Mouse (Mus musculus) macrophage (primary cell): ENCODE measurements around the gene Lnx2. TPM values are rescaled to one million over a fixed set of nuclear protein-coding genes. Genes with fewer than 3 reads are reported as not detected.

ENCODE experiments used
- H3K27ac ChIP-seq: fragments of 350-480 bp; formaldehyde crosslinking; 2 replicates; pipeline ENCODE4 v1.9.0; 2021
- H3K36me3 ChIP-seq: fragments of 350-480 bp; formaldehyde crosslinking; 2 replicates; pipeline ENCODE4 v1.9.0; 2021; ENCODE audit errors: inconsistent target
- H3K4me3 ChIP-seq: fragments of 350-480 bp; formaldehyde crosslinking; 2 replicates; pipeline ENCODE4 v1.9.0; 2021; ENCODE audit errors: inconsistent target
- H3K79me2 ChIP-seq: fragments of 350-480 bp; formaldehyde crosslinking; 2 replicates; pipeline ENCODE4 v1.9.0; 2021; ENCODE audit errors: inconsistent target
- WGBS: methylation state at CpG from one replicate; pipeline ENCODE4 v1.1.7; 2026; ENCODE audit warnings: inconsistent platforms; ENCODE audit not compliant: missing documents; 5-methylcytosine and 5-hydroxymethylcytosine counted together
- polyA plus RNA-seq: library from polyadenylated mRNA; stranded (reverse); fragments of 250-400 nt; gene quantifications from 3 replicates; pipeline ENCODE4 v1.2.4, GENCODE M21; 2018; ENCODE audit warnings: inconsistent platforms

Gene Lnx2
- polyA plus RNA-seq, 1 experiment from 2014 or later: 9.6 TPM

GRCm38 (mm10) chr5:147066965-147067364, 9.4 kb downstream of the Lnx2 start:
- Histone ChIP-seq H3K36me3 (no peaks in the 10 kb centered on the region), H3K4me3 (no peak overlapping the region), H3K79me2 (peaks cover 92% of the 10 kb centered on the region), H3K27ac (no peak overlapping the region)
- WGBS: 86% methylated on average over 5 of the region's 5 CpGs

GRCm38 (mm10) chr5:147066129-147066528, 10.3 kb downstream of the Lnx2 start:
- H3K4me3 ChIP-seq: no peak overlapping the region
- no peak overlapping the region for H3K27ac ChIP-seq
- WGBS: 91% methylated on average over 4 of the region's 4 CpGs
- H3K79me2 ChIP-seq: peaks cover 90% of the 10 kb centered on the region
- H3K36me3 ChIP-seq: no peaks in the 10 kb centered on the region

- H3K36me3 ChIP-seq: no peaks in the 10 kb centered on the region
- no peak overlapping the region for H3K4me3 ChIP-seq
- H3K27ac ChIP-seq: no peak overlapping the region
- WGBS: 67% methylated on average over 8 of the region's 8 CpGs
- H3K79me2 ChIP-seq: peaks cover 80% of the 10 kb centered on the region
These were observed 13.1 kb downstream of the Lnx2 start for GRCm38 (mm10) chr5:147063215-147063661.

DNA sequence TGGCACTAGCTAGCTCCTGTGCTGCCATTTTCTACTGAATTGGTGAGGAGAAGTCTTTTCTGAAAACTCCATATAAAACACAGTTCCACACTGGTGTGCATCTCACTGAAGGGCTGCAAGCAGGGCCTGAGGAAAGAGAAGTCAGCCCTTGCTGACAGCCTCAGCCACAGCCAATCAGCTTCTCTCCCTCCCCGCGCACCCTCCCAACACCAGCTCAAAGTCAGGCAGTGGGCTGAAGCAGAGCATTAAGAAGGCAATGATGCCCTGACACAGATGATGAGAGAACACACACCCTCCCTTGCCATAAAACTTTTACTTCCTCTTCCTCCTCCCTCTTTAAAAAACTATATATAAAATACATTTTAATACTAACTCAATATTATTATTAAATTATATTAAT, 16.4 kb downstream of the Lnx2 start:
- 65% methylated on average over 2 of the region's 2 CpGs for WGBS
- peaks cover 80% of the 10 kb centered on the region for H3K79me2 ChIP-seq
- H3K27ac ChIP-seq: no peak overlapping the region
- H3K36me3 ChIP-seq: no peaks in the 10 kb centered on the region
- no peak overlapping the region for H3K4me3 ChIP-seq

GRCm38 (mm10) chr5:147059319-147059718, 17.1 kb downstream of the Lnx2 start:
- H3K79me2 ChIP-seq: peaks cover 80% of the 10 kb centered on the region
- H3K36me3 ChIP-seq: no peaks in the 10 kb centered on the region
- 59% methylated on average over 9 of the region's 9 CpGs for WGBS
- no peak overlapping the region for H3K27ac ChIP-seq
- H3K4me3 ChIP-seq: no peak overlapping the region

DNA sequence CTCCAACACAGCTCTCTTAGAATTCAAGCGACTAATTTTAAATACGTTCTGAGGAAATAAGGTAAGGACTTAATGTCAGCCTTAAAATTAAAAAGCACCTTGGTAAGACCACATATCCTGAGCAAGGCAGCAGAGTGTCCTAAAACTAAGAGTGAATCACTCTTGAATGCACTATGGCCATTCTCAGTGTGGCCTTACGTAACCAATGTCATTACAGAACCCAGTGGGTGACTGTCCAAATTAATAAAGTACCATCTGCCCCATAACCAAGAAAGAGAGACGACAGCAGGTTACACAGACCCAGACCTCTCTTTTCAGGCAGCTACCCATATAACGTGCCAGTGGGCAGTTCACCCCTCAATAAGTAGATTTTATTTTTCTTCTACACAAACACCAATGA, 17.7 kb downstream of the Lnx2 start:
- Histone ChIP-seq H3K36me3 (no peaks in the 10 kb centered on the region), H3K27ac (no peak overlapping the region), H3K79me2 (peaks cover 81% of the 10 kb centered on the region), H3K4me3 (no peak overlapping the region)
- 99% methylated on average over 5 of the region's 5 CpGs for WGBS

DNA sequence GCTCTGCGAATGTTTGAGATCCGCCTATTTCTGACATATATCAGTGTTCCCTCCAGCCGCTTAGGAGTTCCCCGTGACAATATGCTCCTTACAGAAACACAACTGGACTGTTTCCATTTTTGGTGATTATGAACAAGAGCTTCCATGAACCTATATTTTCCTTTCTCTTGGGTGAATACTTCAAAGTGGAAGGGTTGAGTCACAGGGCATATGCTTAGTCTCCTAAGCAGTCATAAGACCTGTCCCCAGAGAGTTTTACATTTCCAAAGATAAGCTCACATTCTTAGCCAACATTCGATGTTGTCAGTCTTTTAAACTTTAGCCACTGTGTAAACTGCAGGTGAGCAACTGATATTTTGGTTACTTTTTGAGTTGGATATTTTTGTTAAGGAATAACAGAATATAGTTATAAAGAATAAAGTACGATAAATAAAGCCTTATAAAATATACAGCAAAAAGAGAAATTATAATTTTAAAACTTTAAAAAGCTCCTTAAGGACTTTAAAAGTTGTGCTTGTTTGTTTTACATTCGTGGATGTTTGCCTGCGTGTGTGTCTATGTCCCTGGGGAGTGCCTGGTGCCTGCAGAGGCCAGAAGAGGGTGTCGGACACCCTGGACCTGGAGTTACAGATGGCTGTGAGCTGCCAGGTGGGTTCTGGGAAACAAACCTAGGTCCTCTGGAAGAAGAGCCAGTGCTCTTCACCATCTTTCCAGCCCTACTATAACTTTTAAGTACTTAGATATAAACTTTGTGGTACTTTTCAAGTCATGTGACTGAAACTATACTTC, 18.6 kb downstream of the Lnx2 start:
- WGBS: 96% methylated on average over 9 of the region's 9 CpGs
- Histone ChIP-seq H3K79me2 (peaks cover 85% of the 10 kb centered on the region), H3K4me3 (no peak overlapping the region), H3K27ac (no peak overlapping the region), H3K36me3 (no peaks in the 10 kb centered on the region)

DNA sequence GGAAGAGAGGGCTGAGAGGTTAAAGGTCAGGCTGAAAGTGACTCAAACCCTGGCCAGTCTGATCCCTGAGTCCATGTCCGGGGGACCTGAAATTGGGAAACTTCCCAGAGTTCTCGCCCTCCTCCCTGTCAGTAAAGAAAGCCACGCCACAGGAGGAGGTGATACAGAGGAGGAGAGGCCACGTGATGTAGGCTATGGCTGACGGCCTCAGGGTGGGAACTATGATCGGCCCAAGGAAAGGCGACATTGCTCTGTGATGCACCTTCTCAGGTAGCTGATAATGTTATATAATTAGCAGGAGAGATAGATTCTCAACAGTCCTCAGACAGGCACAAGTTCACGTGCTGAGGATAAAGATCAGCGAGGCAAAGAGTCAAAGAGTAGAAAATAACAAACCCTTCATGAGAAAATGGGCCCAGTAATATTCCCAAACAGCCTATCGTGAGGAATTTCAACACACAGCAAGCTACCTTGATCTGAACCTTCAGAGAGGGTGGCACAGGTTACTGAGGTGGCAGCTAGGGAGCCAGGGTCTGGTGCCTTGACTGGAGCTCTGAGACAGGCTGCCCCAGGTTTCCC, 19.6 kb downstream of the Lnx2 start:
- Histone ChIP-seq H3K4me3 (no peak overlapping the region), H3K27ac (no peak overlapping the region), H3K36me3 (no peaks in the 10 kb centered on the region), H3K79me2 (peaks cover 85% of the 10 kb centered on the region)
- 96% methylated on average over 10 of the region's 10 CpGs for WGBS

DNA sequence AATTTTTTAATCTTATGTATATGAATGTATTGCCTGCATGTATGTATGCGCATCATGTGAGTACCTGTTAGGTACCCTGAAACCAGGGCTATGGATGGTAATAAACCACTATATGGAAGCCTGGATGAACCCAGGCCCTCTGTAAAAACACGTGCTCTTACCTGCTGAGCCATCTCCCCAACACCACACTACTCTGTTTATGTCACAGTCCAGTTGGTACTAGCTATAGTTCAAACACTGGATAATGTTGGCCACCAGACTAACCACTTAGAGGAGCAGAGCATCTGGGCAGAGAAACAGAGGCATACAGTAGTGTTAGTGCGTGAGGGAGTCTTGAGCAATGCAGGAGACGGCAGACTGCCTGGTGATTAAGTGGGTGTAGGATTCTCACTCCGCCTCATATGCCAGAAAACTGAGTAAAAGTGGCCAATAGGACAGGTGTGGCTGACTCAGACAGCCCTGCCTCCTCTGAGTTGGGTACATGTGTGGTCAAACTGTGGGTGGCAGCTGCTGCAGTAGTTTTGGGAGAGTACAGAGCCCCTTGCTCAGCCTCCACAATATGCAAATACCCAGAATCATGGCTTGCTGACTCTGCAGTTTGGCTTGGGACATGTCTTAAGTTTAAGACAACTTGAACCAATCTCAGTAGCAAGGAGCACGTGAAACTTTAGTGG, 20.7 kb downstream of the Lnx2 start:
- H3K27ac ChIP-seq: no peak overlapping the region

GRCm38 (mm10) chr5:147054747-147055270, 21.6 kb downstream of the Lnx2 start:
- H3K4me3 ChIP-seq: no peak overlapping the region
- no peak overlapping the region for H3K27ac ChIP-seq
- H3K79me2 ChIP-seq: peaks cover 90% of the 10 kb centered on the region
- H3K36me3 ChIP-seq: no peaks in the 10 kb centered on the region
- 100% methylated on average over 2 of the region's 2 CpGs for WGBS

More for the DNA sequence above, 20.7 kb downstream of the Lnx2 start:
- WGBS: 87% methylated on average over 6 of the region's 6 CpGs
- Histone ChIP-seq H3K4me3 (no peak overlapping the region), H3K79me2 (peaks cover 82% of the 10 kb centered on the region), H3K36me3 (no peaks in the 10 kb centered on the region)

- 96% methylated on average over 6 of the region's 6 CpGs for WGBS
- peaks cover 92% of the 10 kb centered on the region for H3K79me2 ChIP-seq
- no peak overlapping the region for H3K4me3 ChIP-seq
- H3K36me3 ChIP-seq: no peaks in the 10 kb centered on the region
- H3K27ac ChIP-seq: no peak overlapping the region
These were observed 22.1 kb downstream of the Lnx2 start for GRCm38 (mm10) chr5:147054328-147054727.

DNA sequence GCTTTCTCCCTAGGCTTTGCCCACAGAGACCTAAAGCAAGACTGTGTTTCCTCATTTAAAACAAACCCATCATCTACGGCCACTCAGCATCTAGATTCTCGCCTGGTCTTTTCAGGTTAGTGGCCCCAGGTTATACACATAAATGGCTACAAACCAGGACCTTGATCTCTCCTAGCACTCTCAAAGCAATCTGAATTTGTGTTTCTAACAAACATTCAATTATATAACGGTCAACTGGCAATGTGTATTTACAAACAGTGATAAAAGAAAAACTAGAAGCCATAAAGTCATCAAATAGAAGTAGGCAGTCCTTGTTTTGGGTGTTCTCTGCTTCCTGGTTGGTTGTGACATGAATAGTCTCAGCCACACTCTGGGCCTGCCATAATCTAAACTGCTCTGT, 22.9 kb downstream of the Lnx2 start:
- H3K4me3 ChIP-seq: no peak overlapping the region
- H3K27ac ChIP-seq: no peak overlapping the region
- WGBS: 86% methylated on average over 3 of the region's 3 CpGs
- peaks cover 92% of the 10 kb centered on the region for H3K79me2 ChIP-seq
- H3K36me3 ChIP-seq: no peaks in the 10 kb centered on the region

DNA sequence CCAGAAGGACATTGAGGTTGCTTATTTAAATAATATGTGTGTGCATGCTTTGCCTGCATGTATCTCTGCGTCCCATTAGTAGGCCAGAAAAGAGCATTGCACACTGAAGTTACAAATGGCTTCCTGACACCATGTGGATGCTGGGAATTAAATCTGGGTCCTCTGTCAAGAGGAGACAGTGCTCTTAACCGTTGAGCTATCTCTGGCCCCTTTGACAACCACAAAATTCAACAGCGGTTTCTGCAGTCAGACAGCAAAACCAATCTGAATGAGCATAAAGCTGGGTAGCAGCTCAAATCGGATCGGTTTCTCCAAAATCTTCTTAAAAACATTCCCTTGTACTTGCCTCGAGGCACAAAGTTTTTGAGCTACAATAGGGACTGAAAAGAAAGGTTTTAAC, 23.3 kb downstream of the Lnx2 start:
- Histone ChIP-seq H3K4me3 (no peak overlapping the region), H3K27ac (no peak overlapping the region), H3K36me3 (no peaks in the 10 kb centered on the region), H3K79me2 (peaks cover 92% of the 10 kb centered on the region)
- WGBS: 90% methylated on average over 6 of the region's 6 CpGs

- 97% methylated on average over 4 of the region's 4 CpGs for WGBS
- Histone ChIP-seq H3K36me3 (no peaks in the 10 kb centered on the region), H3K27ac (no peak overlapping the region), H3K4me3 (no peak overlapping the region), H3K79me2 (peaks cover 92% of the 10 kb centered on the region)
These were observed 24.2 kb downstream of the Lnx2 start for GRCm38 (mm10) chr5:147052309-147052558.
